ENCODE assay signal across 8 mouse cellular contexts in genomic region chr2:155369333-155369883, GRCm38 (mm10). TPM values are rescaled to one million over a fixed set of nuclear protein-coding genes. Genes with fewer than 3 reads are reported as not detected.
DNase-seq lines count a peak whose midpoint lies in the region; ATAC-seq lines count a peak whose summit lies in the region.

No protein-coding gene starts in this region.

- ATAC-seq in lung, embryonic 15.5 days (ENCODE audit: borderline replicate concordance, extremely low read depth, low FRiP score, low TSS enrichment), result peak; percentile 76; the same call in 1 of the 2 replicates
- ATAC-seq in erythroid progenitor cell, adult 5-6 weeks (replicated peaks; ENCODE audit: low FRiP score, poor library complexity, severe bottlenecking), result no peak

- H3K9me3 ChIP-seq in lung, embryonic 15.5 days, result no peaks in the 10 kb centered on the region
- no peaks in the 10 kb centered on the region for H3K9me3 ChIP-seq in hindbrain, embryonic 10.5 days

- WGBS in lung, embryonic 15.5 days, result 15% methylated on average over 7 of the region's 7 CpGs
- 71% methylated on average over 7 of the region's 7 CpGs for WGBS in hindbrain, embryonic 10.5 days

- peak overlapping the region; percentile 65 for H3K27ac ChIP-seq in lung, embryonic 15.5 days
- no peak overlapping the region for H3K27ac ChIP-seq in hindbrain, embryonic 10.5 days

- H3K27me3 ChIP-seq in lung, embryonic 15.5 days, result no peaks in the 10 kb centered on the region
- no peaks in the 10 kb centered on the region for H3K27me3 ChIP-seq in hindbrain, embryonic 10.5 days (ENCODE audit: insufficient read depth, poor library complexity, severe bottlenecking)

- peak overlapping the region; percentile 12; the same call in 1 of the 2 replicates for H3K4me2 ChIP-seq in lung, embryonic 15.5 days

- no peak overlapping the region for H3K9ac ChIP-seq in lung, embryonic 15.5 days

- no peak overlapping the region for H3K4me3 ChIP-seq in lung, embryonic 15.5 days
- no peak overlapping the region for H3K4me3 ChIP-seq in hindbrain, embryonic 10.5 days

- DNase-seq in ovary, postnatal 14 days (ENCODE audit: low spot score), result peak; percentile 26
- DNase-seq in ovary, postnatal 10 days (ENCODE audit: low spot score), result no peak
- DNase-seq in gastrocnemius, postnatal 25 days, result peak; percentile 66
- peak; percentile 56 for DNase-seq in kidney, adult 9 months
- DNase-seq in thymus, postnatal 14 days, result no peak
- no peak for DNase-seq in hindbrain, embryonic 10.5 days (ENCODE audit: low spot score)

- no peaks in the 10 kb centered on the region for H3K36me3 ChIP-seq in lung, embryonic 15.5 days
- no peaks in the 10 kb centered on the region for H3K36me3 ChIP-seq in hindbrain, embryonic 10.5 days

- peaks cover 11% of the 10 kb centered on the region for H3K4me1 ChIP-seq in lung, embryonic 15.5 days
- H3K4me1 ChIP-seq in hindbrain, embryonic 10.5 days (replicated peaks), result no peaks in the 10 kb centered on the region

RNA-seq across cellular contexts. Expression of gene Trp53inp2, which starts 11.5 kb away (rescaled TPM):
- total RNA-seq in gastrocnemius, postnatal 25 days (2021), result 100 to 1,000 TPM; 406 to 449 TPM
- 18.0 and 19.7 TPM in 2 replicates for polyA plus RNA-seq in lung, embryonic 15.5 days (2015; fragmentation: Nextera tagmentation; extraction: Ambion mirVana)
- polyA plus RNA-seq in hindbrain, embryonic 10.5 days (2016; fragmentation: Nextera tagmentation; extraction: Ambion mirVana), result 56.9 and 104 TPM in 2 replicates
- total RNA-seq in erythroid progenitor cell, adult 5-6 weeks (2015; ENCODE audit: low replicate concordance), result 10.5 and 11.5 TPM in 2 replicates
- 1.1 and 3.6 TPM in 2 replicates for total RNA-seq in erythroid progenitor cell, adult 5-6 weeks (2017; ENCODE audit: low replicate concordance)

RNA-seq across cellular contexts. Expression of gene Pigu, which starts 12.2 kb away (rescaled TPM):
- total RNA-seq in gastrocnemius, postnatal 25 days (2021), result 10 to 100 TPM; 19.7 to 24.9 TPM
- 47.5 and 52.2 TPM in 2 replicates for polyA plus RNA-seq in lung, embryonic 15.5 days (2015; fragmentation: Nextera tagmentation; extraction: Ambion mirVana)
- 52.4 and 57.1 TPM in 2 replicates for polyA plus RNA-seq in hindbrain, embryonic 10.5 days (2016; fragmentation: Nextera tagmentation; extraction: Ambion mirVana)
- 5.9 and 22.3 TPM in 2 replicates for total RNA-seq in erythroid progenitor cell, adult 5-6 weeks (2015; ENCODE audit: low replicate concordance)
- total RNA-seq in erythroid progenitor cell, adult 5-6 weeks (2017; ENCODE audit: low replicate concordance), result 15.1 and 15.7 TPM in 2 replicates

Comparison
In these comparisons a context has a peak if more than half of its experiments do, and no peak if none do; other contexts are left out.
1. DNase-seq: peak in ovary, postnatal 14 days (single experiment), gastrocnemius, postnatal 25 days (single experiment) and kidney, adult 9 months (single experiment); none in ovary, postnatal 10 days (single experiment), thymus, postnatal 14 days (single experiment) and hindbrain, embryonic 10.5 days (single experiment).
2. RNA of gene Trp53inp2, which starts 11.5 kb away (total RNA-seq): 406 to 449 TPM in gastrocnemius, postnatal 25 days; 1.1 to 11.5 TPM in erythroid progenitor cell, adult 5-6 weeks; every median in the first group is over 10 times any median in the second.